Mouse (Mus musculus) embryonic fibroblast, embryonic 13.5 days (primary cell): ENCODE data around the gene Lrrc4.

Experiments used
- CTCF ChIP-seq: IDR thresholded peaks from 2 replicates; pipeline ENCODE4 v1.5.1; 2011; ENCODE audit warnings: mild to moderate bottlenecking, control low read depth, low read length, moderate library complexity, borderline replicate concordance; ENCODE audit not compliant: insufficient read depth
- POLR2A ChIP-seq: IDR thresholded peaks from 2 replicates; pipeline ENCODE4 v1.6.1; 2011; ENCODE audit warnings: low read depth, mild to moderate bottlenecking, control low read depth, low read length, moderate library complexity

- TF ChIP-seq POLR2A: no peak
- TF ChIP-seq CTCF: no peak
Measured at GRCm38 (mm10) chr6:28672388-28672787, 159.2 kb downstream of the Lrrc4 start.
